Mouse (Mus musculus): ENCODE measurements around the gene Zc3h12d. TPM values are rescaled to one million over a fixed set of nuclear protein-coding genes. Genes with fewer than 3 reads are reported as not detected.

Gene Zc3h12d
- total and polyA plus RNA-seq, 2 experiments from 2014 or later = 0.16 to 0.20 TPM

DNA sequence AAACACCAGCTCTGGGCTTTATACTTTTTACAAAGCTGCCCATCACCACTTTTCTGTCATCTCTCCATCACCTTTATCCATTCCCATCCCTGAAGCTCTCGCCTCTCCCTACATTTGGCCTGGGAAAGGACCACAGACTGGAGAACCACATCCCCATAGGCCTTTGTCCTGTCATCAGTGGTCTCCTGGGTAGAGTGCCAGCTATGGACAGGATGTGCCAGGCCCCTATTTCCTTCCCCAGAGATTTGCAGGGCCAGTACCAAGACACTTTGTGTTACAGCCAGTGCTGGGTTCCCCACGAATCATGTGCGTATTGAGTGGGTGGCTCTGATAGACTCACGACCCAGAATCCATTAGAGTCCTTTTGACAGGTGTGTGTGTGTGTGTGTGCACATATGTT is 13.7 kb downstream of the Zc3h12d start:
- H3K27ac ChIP-seq (ENCODE audit: low read depth, low read length) = no peak overlapping the region
- H3K4me2 ChIP-seq (ENCODE audit: low read depth, low read length, poor library complexity, severe bottlenecking) = no peak overlapping the region
- no peak overlapping the region for H3K9ac ChIP-seq (replicated peaks; ENCODE audit: low read length, poor library complexity, severe bottlenecking)
- no peak overlapping the region for H3K4me3 ChIP-seq (ENCODE audit: low read depth, low read length)
- WGBS = 92% methylated on average over 4 of the region's 4 CpGs
- H3K4me1 ChIP-seq (ENCODE audit: insufficient read depth, low read length) = no peaks in the 10 kb centered on the region
- no peaks in the 10 kb centered on the region for H3K27me3 ChIP-seq (ENCODE audit: insufficient read depth, low read length)
- TF ChIP-seq CTCF (IDR thresholded peaks at IDR 0.05) = no peak
- no peaks in the 10 kb centered on the region for H3K9me3 ChIP-seq (ENCODE audit: low read length)
- no peak for ATAC-seq (ENCODE audit: low FRiP score)
- DNase-seq (ENCODE audit: low spot score) = no peak
- no peaks in the 10 kb centered on the region for H3K36me3 ChIP-seq (ENCODE audit: insufficient read depth, low read length)

DNA sequence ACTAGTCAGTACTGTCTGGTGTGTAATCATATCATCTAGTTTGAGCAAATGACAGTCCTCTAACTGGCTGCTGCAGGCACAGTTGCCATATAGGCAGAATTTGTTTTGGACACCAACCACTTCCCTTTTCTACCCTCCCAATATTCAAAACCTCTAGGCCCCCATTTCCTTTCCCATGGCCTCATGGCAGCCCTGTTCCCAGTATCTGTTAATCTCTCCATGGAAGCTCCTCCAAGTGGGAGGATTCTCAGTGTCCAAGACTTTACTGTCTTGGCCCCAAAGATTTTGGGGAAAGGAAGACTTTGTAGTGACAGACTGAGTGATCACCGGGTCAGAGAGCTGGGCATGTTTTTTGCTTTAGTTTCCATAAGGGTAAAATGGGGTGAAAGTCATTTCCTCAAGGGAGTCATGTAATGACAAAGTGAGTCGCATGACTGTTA is 14.9 kb downstream of the Zc3h12d start:
- WGBS = 86% methylated on average over 2 of the region's 2 CpGs
- no peak for ATAC-seq (ENCODE audit: low FRiP score)
- no peaks in the 10 kb centered on the region for H3K27me3 ChIP-seq (ENCODE audit: insufficient read depth, low read length)

GRCm38 (mm10) chr10:7851891-7852290 is 19.6 kb downstream of the Zc3h12d start:
- Histone ChIP-seq H3K9me3 (ENCODE audit: low read length) (no peaks in the 10 kb centered on the region), H3K27me3 (ENCODE audit: insufficient read depth, low read length) (no peaks in the 10 kb centered on the region), H3K27ac (ENCODE audit: low read depth, low read length) (no peak overlapping the region), H3K4me2 (ENCODE audit: low read depth, low read length, poor library complexity, severe bottlenecking) (no peak overlapping the region), H3K36me3 (ENCODE audit: insufficient read depth, low read length) (no peaks in the 10 kb centered on the region), H3K4me1 (ENCODE audit: insufficient read depth, low read length) (no peaks in the 10 kb centered on the region), H3K9ac (replicated peaks; ENCODE audit: low read length, poor library complexity, severe bottlenecking) (no peak overlapping the region), H3K4me3 (ENCODE audit: low read depth, low read length) (no peak overlapping the region)
- no peak for ATAC-seq (ENCODE audit: low FRiP score)
- no peak for DNase-seq (ENCODE audit: low spot score)
- no peak for TF ChIP-seq CTCF (IDR thresholded peaks at IDR 0.05)
- WGBS = 73% methylated on average over 3 of the region's 3 CpGs

More for the DNA sequence above, 14.9 kb downstream of the Zc3h12d start:
- Histone ChIP-seq H3K4me1 (ENCODE audit: insufficient read depth, low read length) (no peaks in the 10 kb centered on the region), H3K9ac (replicated peaks; ENCODE audit: low read length, poor library complexity, severe bottlenecking) (no peak overlapping the region), H3K36me3 (ENCODE audit: insufficient read depth, low read length) (no peaks in the 10 kb centered on the region), H3K4me3 (ENCODE audit: low read depth, low read length) (no peak overlapping the region), H3K9me3 (ENCODE audit: low read length) (no peaks in the 10 kb centered on the region), H3K27ac (ENCODE audit: low read depth, low read length) (no peak overlapping the region), H3K4me2 (ENCODE audit: low read depth, low read length, poor library complexity, severe bottlenecking) (no peak overlapping the region)
- DNase-seq (ENCODE audit: low spot score) = no peak
- TF ChIP-seq CTCF (IDR thresholded peaks at IDR 0.05) = no peak

- no peak overlapping the region for H3K27ac ChIP-seq (ENCODE audit: low read depth, low read length)
- H3K9ac ChIP-seq (replicated peaks; ENCODE audit: low read length, poor library complexity, severe bottlenecking) = no peak overlapping the region
- DNase-seq (ENCODE audit: low spot score) = no peak
- no peaks in the 10 kb centered on the region for H3K4me1 ChIP-seq (ENCODE audit: insufficient read depth, low read length)
- ATAC-seq (ENCODE audit: low FRiP score) = no peak
- 90% methylated on average over 7 of the region's 7 CpGs for WGBS
- no peak for TF ChIP-seq CTCF (IDR thresholded peaks at IDR 0.05)
- H3K27me3 ChIP-seq (ENCODE audit: insufficient read depth, low read length) = no peaks in the 10 kb centered on the region
- H3K36me3 ChIP-seq (ENCODE audit: insufficient read depth, low read length) = no peaks in the 10 kb centered on the region
- H3K9me3 ChIP-seq (ENCODE audit: low read length) = no peaks in the 10 kb centered on the region
- no peak overlapping the region for H3K4me3 ChIP-seq (ENCODE audit: low read depth, low read length)
- H3K4me2 ChIP-seq (ENCODE audit: low read depth, low read length, poor library complexity, severe bottlenecking) = no peak overlapping the region
These were observed 28.2 kb downstream of the Zc3h12d start for GRCm38 (mm10) chr10:7860494-7860893.

DNA sequence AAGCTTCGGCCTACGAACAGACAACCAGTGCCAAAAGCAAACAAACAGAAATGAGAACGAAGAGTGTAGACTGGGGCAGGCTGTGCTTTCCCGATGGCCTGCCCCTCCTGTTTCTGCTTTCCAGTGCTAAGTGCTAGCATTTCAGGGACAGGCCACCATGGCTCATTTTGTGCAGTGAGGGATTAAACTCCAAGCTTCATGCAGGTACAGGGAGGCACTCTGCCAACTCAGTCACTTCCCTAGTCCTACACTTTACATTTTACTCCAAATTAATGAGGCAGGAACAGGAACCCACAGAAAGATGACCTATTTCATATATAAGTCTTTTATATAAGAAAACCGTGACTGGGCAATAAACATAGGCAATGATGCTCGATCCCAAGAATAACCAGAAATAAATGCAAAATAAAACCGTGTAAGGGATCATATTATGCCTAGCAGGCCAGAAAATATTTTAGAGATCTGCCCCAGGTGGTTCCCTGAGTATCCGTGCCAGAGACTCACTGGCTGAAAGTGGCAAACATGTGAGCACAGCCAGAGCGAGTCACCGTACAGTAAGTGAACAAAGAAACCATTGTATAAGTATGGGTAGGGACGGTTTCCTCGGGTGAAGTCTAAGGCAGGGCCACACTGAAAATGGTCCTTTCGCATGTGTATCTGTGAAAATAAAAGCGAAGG is 29.1 kb downstream of the Zc3h12d start:
- Histone ChIP-seq H3K9me3 (ENCODE audit: low read length) (no peaks in the 10 kb centered on the region), H3K27ac (ENCODE audit: low read depth, low read length) (no peak overlapping the region), H3K4me2 (ENCODE audit: low read depth, low read length, poor library complexity, severe bottlenecking) (no peak overlapping the region), H3K36me3 (ENCODE audit: insufficient read depth, low read length) (no peaks in the 10 kb centered on the region), H3K27me3 (ENCODE audit: insufficient read depth, low read length) (no peaks in the 10 kb centered on the region), H3K4me3 (ENCODE audit: low read depth, low read length) (no peak overlapping the region), H3K4me1 (ENCODE audit: insufficient read depth, low read length) (no peaks in the 10 kb centered on the region), H3K9ac (replicated peaks; ENCODE audit: low read length, poor library complexity, severe bottlenecking) (no peak overlapping the region)
- 82% methylated on average over 14 of the region's 14 CpGs for WGBS
- no peak for TF ChIP-seq CTCF (IDR thresholded peaks at IDR 0.05)
- ATAC-seq (ENCODE audit: low FRiP score) (no peak), DNase-seq (ENCODE audit: low spot score) (no peak)

GRCm38 (mm10) chr10:7861937-7862657 is 29.8 kb downstream of the Zc3h12d start:
- DNase-seq (ENCODE audit: low spot score) (no peak), ATAC-seq (ENCODE audit: low FRiP score) (no peak)
- Histone ChIP-seq H3K4me1 (ENCODE audit: insufficient read depth, low read length) (no peaks in the 10 kb centered on the region), H3K9ac (replicated peaks; ENCODE audit: low read length, poor library complexity, severe bottlenecking) (no peak overlapping the region), H3K36me3 (ENCODE audit: insufficient read depth, low read length) (no peaks in the 10 kb centered on the region), H3K4me2 (ENCODE audit: low read depth, low read length, poor library complexity, severe bottlenecking) (no peak overlapping the region), H3K27ac (ENCODE audit: low read depth, low read length) (no peak overlapping the region), H3K27me3 (ENCODE audit: insufficient read depth, low read length) (no peaks in the 10 kb centered on the region), H3K4me3 (ENCODE audit: low read depth, low read length) (no peak overlapping the region), H3K9me3 (ENCODE audit: low read length) (no peaks in the 10 kb centered on the region)
- WGBS = 90% methylated on average over 25 of the region's 25 CpGs
- TF ChIP-seq CTCF (IDR thresholded peaks at IDR 0.05) = no peak

Data from midbrain, postnatal 0 days (tissue).